Mouse (Mus musculus) G1E (cell line): ENCODE measurements around the gene Chrm4.

ENCODE experiments used
- CTCF ChIP-seq: IDR thresholded peaks from 2 replicates; pipeline ENCODE4 v1.5.1; 2012; ENCODE audit warnings: low read depth, low read length, inconsistent platforms, mixed read lengths
- GATA1 ChIP-seq: IDR thresholded peaks from 2 replicates; pipeline ENCODE4 v1.6.1; 2012; ENCODE audit warnings: borderline replicate concordance, low read length, inconsistent platforms, mixed read lengths
- TAL1 ChIP-seq: conservative IDR thresholded peaks from 2 replicates; pipeline ENCODE4 v1.6.1; 2012; ENCODE audit warnings: low read depth, low read length, inconsistent platforms, mixed read lengths

GRCm38 (mm10) chr2:91933471-91933870, 6.4 kb downstream of the Chrm4 start:
- TF ChIP-seq CTCF (no peak), GATA1 (no peak), TAL1 (no peak)
